Mouse (Mus musculus) midbrain, embryonic 13.5 days (tissue): ENCODE measurements around the gene Ngrn. TPM values are rescaled to one million over a fixed set of nuclear protein-coding genes. Genes with fewer than 3 reads are reported as not detected.

ENCODE experiments used
- ATAC-seq: fragments of 200-750 bp; cut with Nextera tagmentation; 2 replicates; pipeline ENCODE4 v1.8.0; 2017; ENCODE audit warnings: mild to moderate bottlenecking, moderate TSS enrichment, moderate library complexity
- H3K27ac ChIP-seq: fragments of 300-500 bp; sonication (generic); 2 replicates; pipeline ENCODE4 v1.5.1; 2015; ENCODE audit warnings: inconsistent platforms, mild to moderate bottlenecking, moderate library complexity
- H3K27me3 ChIP-seq: fragments of 300-500 bp; sonication (generic); 2 replicates; pipeline ENCODE4 v1.6.1; 2015; ENCODE audit warnings: mild to moderate bottlenecking, inconsistent platforms
- H3K36me3 ChIP-seq: fragments of 300-500 bp; sonication (generic); 2 replicates; pipeline ENCODE4 v1.6.1; 2015; ENCODE audit warnings: mild to moderate bottlenecking, inconsistent platforms
- H3K4me1 ChIP-seq: fragments of 300-500 bp; sonication (generic); replicated peaks from 2 replicates; pipeline ENCODE4 v1.6.1; 2015; ENCODE audit warnings: inconsistent platforms
- H3K4me2 ChIP-seq: fragments of 300-500 bp; sonication (generic); replicated peaks from 2 replicates; pipeline ENCODE4 v1.6.1; 2015; ENCODE audit warnings: moderate library complexity, mild to moderate bottlenecking, inconsistent platforms
- H3K4me3 ChIP-seq: fragments of 300-500 bp; sonication (generic); replicated peaks from 2 replicates; pipeline ENCODE4 v1.5.1; 2015; ENCODE audit warnings: mild to moderate bottlenecking, inconsistent platforms
- H3K9ac ChIP-seq: fragments of 300-500 bp; sonication (generic); replicated peaks from 2 replicates; pipeline ENCODE4 v1.6.1; 2015; ENCODE audit warnings: mild to moderate bottlenecking, inconsistent platforms
- H3K9me3 ChIP-seq: fragments of 300-500 bp; sonication (generic); 2 replicates; pipeline ENCODE4 v1.6.1; 2016; ENCODE audit warnings: mild to moderate bottlenecking, inconsistent platforms
- WGBS: fragments of 180-500 bp; shearing (Covaris S2); methylation state at CpG from one replicate; pipeline ENCODE4 v1.1.7; 2015; 5-methylcytosine and 5-hydroxymethylcytosine counted together
- polyA plus RNA-seq: library from polyadenylated mRNA; unstranded; fragments of >200 nt; fragmentation: Nextera tagmentation; extraction: Ambion mirVana; gene quantifications from 2 replicates; pipeline ENCODE4 v1.2.1, GENCODE M21; 2015

Gene Ngrn
- polyA plus RNA-seq, 1 experiment from 2014 or later: 64.3 TPM

DNA sequence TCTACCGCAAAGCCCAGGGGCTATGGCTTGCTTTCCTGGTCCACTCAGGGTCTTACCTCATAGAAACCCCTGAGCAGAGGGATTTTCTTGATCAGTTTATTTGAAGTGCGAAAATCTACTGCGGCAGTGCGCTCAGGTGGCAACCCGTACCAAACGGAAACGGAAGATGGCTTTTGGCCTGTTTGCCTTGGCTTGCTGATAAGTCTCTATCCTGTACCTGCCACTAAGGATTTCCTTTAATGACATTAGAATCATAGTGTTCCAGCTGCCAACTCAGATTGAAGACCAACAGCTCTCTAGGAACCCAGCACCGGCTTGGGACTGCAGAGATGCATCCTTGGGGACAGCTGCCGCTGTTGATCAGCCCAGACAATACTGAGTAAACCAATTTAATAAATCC lies 27.2 kb upstream of the Ngrn start:
- no peaks in the 10 kb centered on the region for H3K9me3 ChIP-seq
- WGBS: 68% methylated on average over 9 of the region's 9 CpGs
- H3K4me1 ChIP-seq: peaks cover 26% of the 10 kb centered on the region
- H3K36me3 ChIP-seq: peaks cover 8% of the 10 kb centered on the region
- H3K4me3 ChIP-seq: peak overlapping the region; percentile 72
- ATAC-seq: no peak
- no peak overlapping the region for H3K27ac ChIP-seq
- peaks cover 17% of the 10 kb centered on the region for H3K27me3 ChIP-seq
- H3K9ac ChIP-seq: peak overlapping the region; percentile 68
- H3K4me2 ChIP-seq: peak overlapping the region; percentile 91

DNA sequence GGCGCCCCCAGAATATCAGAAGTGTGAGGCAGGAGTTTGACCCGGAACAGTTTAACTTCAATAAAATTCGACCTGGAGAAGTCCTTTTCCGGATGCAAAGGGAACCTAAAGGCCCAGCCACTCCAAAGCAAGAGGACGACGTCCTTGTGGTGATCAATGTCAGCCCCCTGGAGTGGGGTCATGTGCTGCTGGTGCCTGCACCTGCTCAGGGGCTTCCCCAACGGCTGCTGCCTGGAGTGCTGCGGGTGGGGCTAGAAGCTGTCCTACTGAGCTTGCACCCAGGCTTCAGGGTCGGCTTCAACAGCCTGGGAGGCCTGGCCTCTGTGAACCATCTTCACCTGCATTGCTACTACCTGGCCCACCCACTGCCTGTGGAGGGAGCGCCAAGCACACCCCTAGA lies 22.5 kb upstream of the Ngrn start:
- H3K27me3 ChIP-seq: no peaks in the 10 kb centered on the region
- H3K4me3 ChIP-seq: no peak overlapping the region
- peaks cover 12% of the 10 kb centered on the region for H3K4me1 ChIP-seq
- 92% methylated on average over 10 of the region's 10 CpGs for WGBS
- no peaks in the 10 kb centered on the region for H3K9me3 ChIP-seq
- H3K36me3 ChIP-seq: peaks cover 32% of the 10 kb centered on the region
- ATAC-seq: no peak
- H3K9ac ChIP-seq: no peak overlapping the region
- no peak overlapping the region for H3K4me2 ChIP-seq
- no peak overlapping the region for H3K27ac ChIP-seq

DNA sequence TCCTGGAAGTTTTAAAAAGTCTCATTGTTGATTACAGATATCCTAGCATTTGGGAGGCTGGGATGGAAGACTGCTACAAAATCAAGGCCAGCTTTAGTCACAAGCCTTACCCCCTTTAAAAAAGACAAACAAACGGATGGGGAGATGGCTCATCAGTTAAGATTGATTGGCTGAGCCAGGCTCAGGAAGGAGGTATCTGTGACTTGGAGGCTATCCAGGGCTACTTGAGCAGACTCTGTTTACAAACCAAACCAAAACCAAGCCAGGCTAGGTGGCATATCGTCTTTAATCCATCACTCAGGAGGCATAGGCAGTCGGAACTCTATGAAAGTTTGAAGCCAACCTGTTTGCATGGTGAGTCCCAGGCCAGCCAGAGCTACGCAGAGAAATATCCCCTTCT lies 19.4 kb upstream of the Ngrn start:
- Histone ChIP-seq H3K9me3 (no peaks in the 10 kb centered on the region), H3K9ac (no peak overlapping the region), H3K27me3 (no peaks in the 10 kb centered on the region), H3K27ac (no peak overlapping the region), H3K4me1 (no peaks in the 10 kb centered on the region; the same call in 1 of the 2 replicates), H3K4me2 (no peak overlapping the region), H3K36me3 (peaks cover 32% of the 10 kb centered on the region), H3K4me3 (no peak overlapping the region)
- 90% methylated on average over 4 of the region's 4 CpGs for WGBS
- no peak for ATAC-seq

DNA sequence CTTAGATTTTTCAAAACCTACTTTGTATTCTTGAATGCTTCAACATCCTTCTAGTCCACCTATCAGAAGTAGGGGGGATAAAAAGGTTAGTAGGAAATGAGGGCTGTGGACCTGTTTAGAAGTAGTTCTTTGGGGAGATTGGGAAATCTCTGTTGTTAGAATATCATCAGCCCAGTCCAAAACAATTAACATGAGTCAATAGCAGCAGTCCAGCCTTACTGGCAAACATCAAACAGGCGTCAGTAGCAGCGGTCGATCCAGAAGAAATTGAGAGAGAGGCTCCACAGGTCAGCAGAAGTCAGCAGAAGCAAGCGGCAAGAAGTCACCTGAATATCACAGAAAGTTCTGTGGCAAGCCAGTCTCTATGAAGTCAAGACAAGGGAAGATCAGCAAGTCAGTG lies 16.2 kb upstream of the Ngrn start:
- no peak overlapping the region for H3K9ac ChIP-seq
- H3K4me2 ChIP-seq: no peak overlapping the region
- no peak overlapping the region for H3K4me3 ChIP-seq
- no peak overlapping the region for H3K27ac ChIP-seq
- no peaks in the 10 kb centered on the region for H3K27me3 ChIP-seq
- WGBS: 95% methylated on average over 4 of the region's 4 CpGs
- no peaks in the 10 kb centered on the region for H3K9me3 ChIP-seq
- no peaks in the 10 kb centered on the region; the same call in 1 of the 2 replicates for H3K4me1 ChIP-seq
- ATAC-seq: no peak
- H3K36me3 ChIP-seq: peaks cover 15% of the 10 kb centered on the region

DNA sequence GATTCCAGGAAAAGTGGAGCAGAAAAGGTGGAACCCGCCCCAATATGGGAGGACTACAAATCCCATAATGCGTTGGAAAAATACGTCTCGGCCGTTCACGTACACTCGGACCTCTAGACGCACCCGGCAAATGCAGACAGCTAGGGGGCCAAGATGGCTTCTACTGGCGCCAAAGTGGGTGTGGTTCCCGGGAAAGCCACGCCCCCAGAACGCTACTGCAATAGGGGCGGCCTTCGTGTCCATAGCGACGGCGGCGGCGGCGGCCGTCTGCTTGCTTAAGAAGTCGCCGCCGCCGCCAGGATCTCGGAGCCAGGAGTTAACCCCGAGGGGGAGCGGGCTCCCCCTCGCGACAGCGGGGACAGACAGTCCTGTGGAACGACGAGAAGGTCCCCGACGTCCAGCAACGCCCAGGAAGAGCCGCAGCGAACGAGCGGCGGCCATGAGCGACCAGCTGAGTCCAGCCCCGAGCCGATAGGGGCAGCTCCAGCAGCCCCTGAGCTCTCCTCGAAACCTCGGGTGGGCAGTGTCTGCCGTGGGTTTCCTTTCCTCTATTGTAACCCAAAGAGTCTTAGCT lies 14.8 kb upstream of the Ngrn start, which contains the start of gene Ttll13:
Ttll13 (plus strand) TSS at position 229 of the 574 bp plus-strand sequence.
- Histone ChIP-seq H3K9ac (peak within 1 kb of the TSS; percentile 72), H3K4me2 (peak within 1 kb of the TSS; percentile 58), H3K27me3 (peaks cover 2% of the 10 kb centered on the region; the same call in 1 of the 2 replicates), H3K4me1 (no peaks in the 10 kb centered on the region; the same call in 1 of the 2 replicates), H3K36me3 (peaks cover 2% of the 10 kb centered on the region; the same call in 1 of the 2 replicates), H3K4me3 (peak within 1 kb of the TSS; percentile 56), H3K9me3 (no peaks in the 10 kb centered on the region), H3K27ac (peak within 1 kb of the TSS; percentile 89)
- WGBS: under 1% methylated on average over 48 of the region's 48 CpGs
- peak; percentile 98 for ATAC-seq

DNA sequence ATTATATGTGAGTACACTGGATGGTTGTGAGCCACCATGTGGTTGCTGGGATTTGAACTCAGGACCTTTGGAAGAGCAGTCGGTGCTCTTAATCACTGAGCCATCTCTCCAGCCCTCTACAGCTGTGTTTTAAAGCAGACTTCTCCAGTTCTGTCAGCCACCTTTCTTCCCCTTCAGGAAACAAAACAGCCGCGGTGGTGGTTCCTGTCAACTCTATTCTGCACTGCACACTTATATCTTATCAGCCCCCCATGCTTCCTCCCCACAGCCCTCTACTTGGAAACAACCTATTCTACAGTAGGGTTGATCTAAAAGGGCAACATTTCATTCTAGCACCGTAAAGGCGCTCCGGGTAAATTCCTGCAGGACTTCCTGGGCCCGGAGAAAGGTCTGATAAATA lies 14.2 kb upstream of the Ngrn start:
- no peaks in the 10 kb centered on the region for H3K36me3 ChIP-seq
- H3K4me1 ChIP-seq: no peaks in the 10 kb centered on the region; the same call in 1 of the 2 replicates
- H3K4me2 ChIP-seq: peak overlapping the region; percentile 58
- H3K9me3 ChIP-seq: no peaks in the 10 kb centered on the region
- no peak for ATAC-seq
- 73% methylated on average over 7 of the region's 7 CpGs for WGBS
- peak overlapping the region; percentile 56 for H3K4me3 ChIP-seq
- peaks cover 4% of the 10 kb centered on the region; the same call in 1 of the 2 replicates for H3K27me3 ChIP-seq
- H3K9ac ChIP-seq: peak overlapping the region; percentile 72; the same call in 1 of the 2 replicates
- H3K27ac ChIP-seq: peak overlapping the region; percentile 89; the same call in 1 of the 2 replicates

DNA sequence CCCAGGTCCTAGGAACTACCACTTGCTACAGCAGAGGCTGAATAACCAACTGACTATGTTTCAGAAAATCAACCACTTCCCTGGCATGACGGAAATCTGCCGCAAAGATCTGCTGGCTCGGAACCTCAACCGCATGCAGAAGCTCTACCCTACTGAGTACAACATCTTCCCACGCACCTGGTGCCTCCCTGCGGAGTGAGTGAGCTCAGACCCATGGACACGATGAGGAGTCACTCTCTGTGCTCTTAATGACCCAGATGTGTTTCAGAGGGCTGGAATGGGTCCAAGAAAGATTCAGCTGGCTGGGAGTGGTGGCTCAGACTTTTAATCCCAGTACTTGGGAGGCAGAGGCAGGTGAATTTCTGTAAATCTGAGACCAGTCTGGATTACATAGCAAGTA lies 8.6 kb upstream of the Ngrn start:
- Histone ChIP-seq H3K27ac (no peak overlapping the region), H3K4me2 (no peak overlapping the region), H3K4me1 (no peaks in the 10 kb centered on the region), H3K4me3 (no peak overlapping the region), H3K9ac (no peak overlapping the region), H3K9me3 (no peaks in the 10 kb centered on the region), H3K27me3 (peaks cover 43% of the 10 kb centered on the region), H3K36me3 (no peaks in the 10 kb centered on the region)
- no peak for ATAC-seq
- 78% methylated on average over 7 of the region's 7 CpGs for WGBS

DNA sequence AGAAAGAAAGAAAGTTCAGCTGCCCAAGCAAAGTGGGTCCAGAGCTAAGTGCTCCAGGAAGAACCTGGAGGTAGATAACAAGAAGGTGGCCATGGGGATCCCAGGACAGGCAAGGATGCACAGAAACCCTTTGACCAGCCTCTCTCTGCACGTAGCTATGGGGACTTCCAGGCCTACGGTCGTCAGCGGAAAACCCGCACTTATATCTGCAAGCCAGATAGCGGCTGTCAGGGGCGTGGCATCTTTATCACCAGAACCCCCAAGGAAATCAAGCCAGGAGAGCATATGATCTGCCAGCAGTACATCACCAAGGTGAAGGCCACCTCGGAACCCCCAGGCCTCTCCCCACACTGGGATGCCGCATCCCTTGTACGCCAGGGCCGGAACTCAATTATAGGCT lies 8.1 kb upstream of the Ngrn start:
- 90% methylated on average over 11 of the region's 11 CpGs for whole genome bisulfite sequencing
- no peak for ATAC-seq
- H3K27me3 ChIP-seq: peaks cover 46% of the 10 kb centered on the region
- H3K4me2 ChIP-seq: no peak overlapping the region
- no peaks in the 10 kb centered on the region for H3K9me3 ChIP-seq
- H3K27ac ChIP-seq: no peak overlapping the region
- no peak overlapping the region for H3K9ac ChIP-seq
- H3K4me1 ChIP-seq: no peaks in the 10 kb centered on the region
- H3K4me3 ChIP-seq: no peak overlapping the region
- H3K36me3 ChIP-seq: no peaks in the 10 kb centered on the region

DNA sequence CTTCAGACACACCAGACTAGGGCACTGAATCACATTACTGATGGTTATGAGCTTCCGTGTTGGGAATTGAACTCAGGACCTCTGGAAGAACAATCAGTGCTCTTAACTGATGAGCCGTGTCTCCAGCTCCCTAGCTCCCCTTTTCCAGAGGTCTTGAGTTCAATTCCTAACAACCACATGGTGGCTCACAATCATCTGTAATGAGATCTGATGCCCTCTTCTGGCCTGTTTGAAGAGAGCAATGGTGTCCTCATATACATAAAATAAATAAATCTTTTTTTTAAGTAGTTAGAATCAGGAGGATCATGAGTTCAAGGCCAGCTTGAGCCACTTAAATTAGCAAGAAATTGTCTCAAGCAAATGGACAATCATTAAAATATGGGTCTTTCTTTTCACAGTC lies 5.0 kb upstream of the Ngrn start:
- no peaks in the 10 kb centered on the region for H3K9me3 ChIP-seq
- H3K36me3 ChIP-seq: no peaks in the 10 kb centered on the region
- no peak overlapping the region for H3K4me3 ChIP-seq
- peaks cover 4% of the 10 kb centered on the region; the same call in 1 of the 2 replicates for H3K4me1 ChIP-seq
- H3K27ac ChIP-seq: no peak overlapping the region
- WGBS: 78% methylated on average over 2 of the region's 2 CpGs
- no peak overlapping the region for H3K4me2 ChIP-seq
- H3K9ac ChIP-seq: no peak overlapping the region
- peaks cover 68% of the 10 kb centered on the region for H3K27me3 ChIP-seq
- ATAC-seq: no peak

DNA sequence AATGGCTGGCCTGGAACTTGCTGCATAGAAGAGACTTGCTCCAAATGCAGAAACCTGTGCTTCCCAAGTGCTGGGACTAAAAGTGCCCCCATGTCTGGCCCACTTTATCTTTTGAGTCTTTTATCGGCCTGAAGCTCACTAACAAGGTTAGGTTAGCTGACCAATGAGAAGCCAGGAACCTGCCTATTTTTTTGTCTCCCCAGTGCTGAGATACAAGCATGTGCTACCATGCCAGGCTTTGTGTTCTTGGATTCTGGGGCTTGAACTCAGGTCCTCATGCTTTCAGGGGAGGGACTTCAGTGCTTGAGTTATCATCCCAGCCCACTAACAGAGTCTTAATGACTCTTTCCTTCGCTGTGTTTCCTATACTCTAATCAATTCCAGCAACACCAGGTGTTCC lies 3.3 kb upstream of the Ngrn start:
- Histone ChIP-seq H3K27ac (no peak overlapping the region), H3K4me1 (peaks cover 14% of the 10 kb centered on the region), H3K9ac (no peak overlapping the region), H3K4me2 (no peak overlapping the region), H3K4me3 (no peak overlapping the region), H3K27me3 (peaks cover 57% of the 10 kb centered on the region), H3K36me3 (no peaks in the 10 kb centered on the region), H3K9me3 (no peaks in the 10 kb centered on the region)
- no peak for ATAC-seq
- 66% methylated on average over 2 of the region's 2 CpGs for WGBS

DNA sequence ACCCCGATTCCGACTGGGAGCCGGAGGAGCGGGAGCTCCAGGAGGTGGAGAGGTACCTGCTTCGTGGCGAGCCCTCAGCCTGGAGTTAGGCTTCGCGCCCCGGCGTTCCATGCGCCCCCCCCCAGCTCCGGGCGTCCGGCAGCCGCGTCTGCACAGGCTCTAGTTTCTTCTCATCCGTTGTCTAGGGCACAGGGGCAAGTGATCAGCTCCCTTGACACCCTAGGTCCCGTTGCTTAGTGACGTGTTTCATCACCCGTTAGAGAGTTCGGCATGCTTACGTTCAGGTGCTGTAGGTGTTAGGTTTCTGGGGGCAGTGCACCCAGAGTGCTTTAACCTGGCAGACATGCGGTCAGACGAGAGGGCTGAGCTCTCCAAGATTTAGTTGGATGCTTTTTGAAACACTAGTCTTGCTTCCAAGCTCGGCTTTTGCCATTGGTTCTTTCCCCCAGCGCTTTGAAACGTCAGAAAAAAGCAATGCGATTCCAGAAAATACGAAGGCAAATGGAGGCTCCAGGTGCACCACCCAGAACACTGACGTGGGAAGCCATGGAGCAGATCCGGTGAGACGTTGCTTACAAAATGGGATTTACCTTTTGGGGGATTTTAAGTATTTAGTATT lies 466 bp downstream of the Ngrn start:
- peaks cover 35% of the 10 kb centered on the region for H3K27me3 ChIP-seq
- WGBS: under 1% methylated on average over 30 of the region's 32 CpGs

DNA sequence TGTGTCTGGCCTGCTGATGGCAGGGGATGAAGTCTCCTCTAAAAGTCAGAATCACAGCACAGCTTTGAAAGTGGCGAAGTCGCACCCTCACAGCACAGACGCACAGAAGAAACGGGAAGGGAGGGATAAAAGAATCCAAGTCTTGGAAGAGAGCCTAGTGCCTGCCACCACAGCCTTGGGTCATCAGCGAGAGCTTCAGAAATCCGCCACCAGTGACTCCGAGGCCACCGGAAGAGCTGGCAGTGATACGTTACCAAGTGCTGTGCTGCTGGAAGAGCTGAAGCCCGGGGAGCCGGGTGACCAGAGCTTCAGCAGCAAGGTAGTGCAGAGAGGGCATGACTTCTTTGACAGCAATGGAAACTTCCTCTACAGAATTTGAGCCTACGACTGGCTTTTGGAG lies 3.6 kb downstream of the Ngrn start:
- no peak overlapping the region for H3K4me3 ChIP-seq
- no peaks in the 10 kb centered on the region for H3K9me3 ChIP-seq
- H3K27ac ChIP-seq: no peak overlapping the region
- ATAC-seq: no peak
- WGBS: 93% methylated on average over 12 of the region's 12 CpGs
- peaks cover 23% of the 10 kb centered on the region for H3K4me1 ChIP-seq
- peaks cover 36% of the 10 kb centered on the region for H3K36me3 ChIP-seq
- peaks cover 5% of the 10 kb centered on the region for H3K27me3 ChIP-seq
- no peak overlapping the region for H3K4me2 ChIP-seq
- H3K9ac ChIP-seq: no peak overlapping the region

More for the DNA sequence above, 466 bp downstream of the Ngrn start:
- peak overlapping the region; percentile 86 for H3K9ac ChIP-seq
- H3K4me1 ChIP-seq: peaks cover 14% of the 10 kb centered on the region
- ATAC-seq: peak; percentile 75
- H3K4me2 ChIP-seq: peak overlapping the region; percentile 78
- peak overlapping the region; percentile 80 for H3K4me3 ChIP-seq
- peaks cover 29% of the 10 kb centered on the region for H3K36me3 ChIP-seq
- no peaks in the 10 kb centered on the region for H3K9me3 ChIP-seq
- peak overlapping the region; percentile 73 for H3K27ac ChIP-seq
